Mouse (Mus musculus) ES-E14 (cell line): ENCODE results near the gene Ctns. TPM values are rescaled to one million over a fixed set of nuclear protein-coding genes. Genes with fewer than 3 reads are reported as not detected.

Source experiments
- DNase-seq: peaks from one replicate; pipeline ENCODE4 v3.0.0-alpha.2; 2013; ENCODE audit warnings: low read depth, low spot score
- H3K27ac ChIP-seq: 2 replicates; pipeline ENCODE4 v1.5.1; 2012; ENCODE audit warnings: low read depth, mild to moderate bottlenecking, low read length, moderate library complexity, mixed read lengths; ENCODE audit not compliant: poor library complexity, insufficient read depth, severe bottlenecking
- H3K36me3 ChIP-seq: 2 replicates; pipeline ENCODE4 v1.6.1; 2012; ENCODE audit warnings: mild to moderate bottlenecking, low read length, moderate library complexity, mixed read lengths; ENCODE audit not compliant: control insufficient read depth, poor library complexity, insufficient read depth, severe bottlenecking
- H3K4me1 ChIP-seq, 2 experiments: fragments of 150-350 bp in 1 of 2; sonication (generic) in 1 of 2; 2 replicates each; pipeline ENCODE4 v1.6.1; 2012; ENCODE audit warnings: low read length in 2 of 2, mild to moderate bottlenecking in 1 of 2, mixed read lengths in 1 of 2; ENCODE audit not compliant: control insufficient read depth in 2 of 2, insufficient read depth in 2 of 2, poor library complexity in 1 of 2
- H3K4me3 ChIP-seq, 2 experiments: fragments of 150-350 bp in 1 of 2; sonication (generic) in 1 of 2; 2 replicates each; pipeline ENCODE4 v1.5.1; 2012; ENCODE audit warnings: low read length in 2 of 2, low read depth in 1 of 2, mild to moderate bottlenecking in 1 of 2, mixed read lengths in 1 of 2; ENCODE audit not compliant: insufficient read depth in 1 of 2, poor library complexity in 1 of 2, severe bottlenecking in 1 of 2
- H3K9ac ChIP-seq: 2 replicates; pipeline ENCODE4 v1.6.1; 2012; ENCODE audit warnings: low read depth, mild to moderate bottlenecking, low read length, mixed read lengths; ENCODE audit not compliant: poor library complexity, insufficient read depth, severe bottlenecking
- H3K9me3 ChIP-seq: fragments of 150-350 bp; sonication (generic); 2 replicates; pipeline ENCODE4 v1.6.1; 2012; ENCODE audit warnings: low read depth, mild to moderate bottlenecking, low read length; ENCODE audit not compliant: control insufficient read depth, insufficient read depth
- CHD2 ChIP-seq: IDR thresholded peaks from 2 replicates; pipeline ENCODE4 v1.6.1; 2014; ENCODE audit warnings: mild to moderate bottlenecking, low read depth, low read length, inconsistent platforms
- HCFC1 ChIP-seq: IDR thresholded peaks from 2 replicates; pipeline ENCODE4 v1.6.1; 2012; ENCODE audit warnings: low read length, inconsistent platforms, borderline replicate concordance; ENCODE audit not compliant: insufficient read depth
- MAFK ChIP-seq: IDR thresholded peaks from 2 replicates; pipeline ENCODE4 v1.6.1; 2014; ENCODE audit warnings: mild to moderate bottlenecking, low read depth, low read length, inconsistent platforms; ENCODE audit not compliant: insufficient read depth
- ZC3H11A ChIP-seq: IDR thresholded peaks from 2 replicates; pipeline ENCODE4 v1.6.1; 2012; ENCODE audit warnings: low read depth, mild to moderate bottlenecking, inconsistent platforms, low read length, borderline replicate concordance
- ZNF384 ChIP-seq: IDR thresholded peaks from 2 replicates; pipeline ENCODE4 v1.6.1; 2012; ENCODE audit warnings: low read depth, low read length, inconsistent platforms
- in situ Hi-C, 2 experiments: fragments of 600-800 bp; cut with MboI; formaldehyde crosslinking; loops; one replicate each; pipeline ENCODE4 v1.15.1; 2025; ENCODE audit warnings: low sequenced_read_pairs in 2 of 2, inconsistent platforms in 1 of 2; ENCODE audit not compliant: unreplicated experiment in 2 of 2
- total RNA-seq: library from RNA; depleted of rRNA; stranded (reverse); fragments of 300-350 nt; gene quantifications from 2 replicates; pipeline ENCODE4 v1.2.3, GENCODE M21; 2012

The Ctns gene
- total RNA-seq, 1 experiment: 15.8 TPM

GRCm38 (mm10) chr11:73176608-73177508, 22.0 kb downstream of the Ctns start, which contains the start of the genes Emc6 and Tax1bp3:
Gene Emc6 (minus strand): TSS chr11:73177037.
Gene Tax1bp3 (plus strand): TSS chr11:73177083.
- peak within 1 kb of the TSS; percentile 97 to 100 for H3K4me3 ChIP-seq
- peak within 1 kb of the TSS; percentile 32; the same call in 1 of the 2 replicates for H3K27ac ChIP-seq
- peaks cover 0 to 5% of the 10 kb centered on the region in 2 experiments; a peak in 2 of 4 replicates for H3K4me1 ChIP-seq
- H3K9me3 ChIP-seq: no peaks in the 10 kb centered on the region
- peak within 1 kb of the TSS; percentile 91 for H3K9ac ChIP-seq
- DNase-seq: peak; percentile 95
- in situ Hi-C loops: no loop called here
- TF ChIP-seq CHD2 (no peak), HCFC1 (0 out of 2 replicates have a peak, but pooled peaks have one; percentile 37), MAFK (no peak)
- peaks cover 2% of the 10 kb centered on the region for H3K36me3 ChIP-seq

GRCm38 (mm10) chr11:73176186-73176585, 22.7 kb downstream of the Ctns start:
- TF ChIP-seq CHD2 (no peak), ZC3H11A (no peak), MAFK (no peak), ZNF384 (no peak), HCFC1 (no peak)
- H3K9ac ChIP-seq: peak overlapping the region; percentile 91
- in situ Hi-C loops: no loop called here
- DNase-seq: no peak
- H3K36me3 ChIP-seq: peaks cover 5% of the 10 kb centered on the region
- no peaks in the 10 kb centered on the region for H3K9me3 ChIP-seq
- H3K4me1 ChIP-seq: peaks cover 0 to 5% of the 10 kb centered on the region in 2 experiments; a peak in 2 of 4 replicates
- H3K4me3 ChIP-seq: peak overlapping the region; percentile 97 to 100
- no peak overlapping the region for H3K27ac ChIP-seq

DNA sequence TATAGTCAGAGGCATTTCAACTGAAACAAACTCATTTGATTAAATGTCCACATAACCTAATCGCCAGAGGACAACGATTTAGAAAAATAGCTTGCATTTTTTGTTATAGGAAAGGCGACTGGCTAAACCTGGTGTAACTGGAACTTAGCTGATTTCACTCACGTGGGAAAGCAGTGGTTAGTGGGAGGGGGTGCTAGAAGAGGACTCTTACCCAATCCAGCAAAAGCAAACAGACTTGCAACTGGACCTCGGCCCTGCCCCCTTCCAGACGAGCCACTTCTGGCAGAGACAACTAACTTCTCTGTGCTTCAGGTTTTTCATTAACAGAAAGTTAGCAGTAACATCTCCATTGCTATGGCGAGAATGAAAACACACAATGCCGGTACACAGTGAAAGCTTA, 23.2 kb downstream of the Ctns start:
- in situ Hi-C loops: no loop called here
- Histone ChIP-seq H3K36me3 (peaks cover 8% of the 10 kb centered on the region), H3K9me3 (no peaks in the 10 kb centered on the region), H3K9ac (peak overlapping the region; percentile 91; the same call in 1 of the 2 replicates), H3K4me1 (peaks cover 0 to 5% of the 10 kb centered on the region in 2 experiments; a peak in 2 of 4 replicates), H3K4me3 (peak overlapping the region; percentile 97 to 100), H3K27ac (no peak overlapping the region)
- no peak for DNase-seq
- no peak for TF ChIP-seq ZNF384
- no peak for TF ChIP-seq CHD2

DNA sequence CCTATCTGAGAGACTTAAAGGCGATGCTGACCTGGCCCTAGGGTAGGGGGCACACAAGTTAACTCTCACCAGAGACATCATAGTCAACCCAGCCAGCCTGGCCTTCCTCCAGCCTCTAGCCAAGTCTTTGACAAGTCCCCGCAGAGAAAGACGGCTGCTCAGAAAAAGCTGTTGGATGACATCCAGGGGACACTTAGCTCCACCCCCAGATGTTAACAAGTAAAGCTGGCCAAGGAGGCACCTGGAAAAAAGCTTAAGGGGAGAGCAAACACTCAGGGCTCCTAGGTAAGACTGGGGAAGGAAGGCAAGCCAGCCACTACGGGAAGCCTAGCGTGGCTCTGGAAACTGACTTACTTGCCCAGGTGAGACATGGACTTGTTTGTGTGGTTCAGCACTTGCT, 26.7 kb downstream of the Ctns start:
- TF ChIP-seq HCFC1 (no peak), CHD2 (no peak)
- Histone ChIP-seq H3K9ac (no peak overlapping the region), H3K36me3 (peaks cover 8% of the 10 kb centered on the region), H3K4me1 (peaks cover 3 to 5% of the 10 kb centered on the region in 2 experiments), H3K27ac (no peak overlapping the region), H3K9me3 (no peaks in the 10 kb centered on the region), H3K4me3 (no peak overlapping the region)
- no peak for DNase-seq
- in situ Hi-C loops: no loop called here
